Mouse (Mus musculus) ovary, postnatal 14 days (tissue): Measurements from ENCODE around the gene Adgrg7.
A peak's percentile ranks its signal among the peaks of the same experiment; 100 is the strongest.

Experiments used
- DNase-seq: peaks from one replicate; pipeline ENCODE4 v3.0.0; 2022; ENCODE audit warnings: low spot score

Gene Adgrg7

GRCm38 (mm10) chr16:56795481-56796139, at the start of gene Adgrg7:
Gene Adgrg7 (minus strand): TSS chr16:56795855.
- no peak for DNase-seq

GRCm38 (mm10) chr16:56842988-56843387, 47.3 kb upstream of the Adgrg7 start:
- DNase-seq, result no peak

GRCm38 (mm10) chr16:56833312-56833711, 37.7 kb upstream of the Adgrg7 start:
- DNase-seq, result no peak

- DNase-seq, result no peak
Observed at GRCm38 (mm10) chr16:56831986-56832385, 36.3 kb upstream of the Adgrg7 start.

- no peak for DNase-seq
Observed at GRCm38 (mm10) chr16:56801370-56802109, 5.9 kb upstream of the Adgrg7 start.

GRCm38 (mm10) chr16:56800946-56801345, 5.3 kb upstream of the Adgrg7 start:
- DNase-seq, result no peak

GRCm38 (mm10) chr16:56800469-56800868, 4.8 kb upstream of the Adgrg7 start:
- no peak for DNase-seq

GRCm38 (mm10) chr16:56799541-56800029, 3.9 kb upstream of the Adgrg7 start:
- DNase-seq, result no peak

- DNase-seq, result no peak
Observed at GRCm38 (mm10) chr16:56798873-56799272, 3.2 kb upstream of the Adgrg7 start.

GRCm38 (mm10) chr16:56794383-56795144, 1.1 kb downstream of the Adgrg7 start:
- DNase-seq, result no peak

GRCm38 (mm10) chr16:56793778-56794177, 1.9 kb downstream of the Adgrg7 start:
- DNase-seq, result no peak

- no peak for DNase-seq
Observed at GRCm38 (mm10) chr16:56785943-56786342, 9.7 kb downstream of the Adgrg7 start.

- peak; percentile 50 for DNase-seq
Observed at GRCm38 (mm10) chr16:56771163-56772105, 24.2 kb downstream of the Adgrg7 start.

- no peak for DNase-seq
Observed at GRCm38 (mm10) chr16:56729060-56729459, 66.6 kb downstream of the Adgrg7 start.

GRCm38 (mm10) chr16:56724927-56725326, 70.7 kb downstream of the Adgrg7 start:
- no peak for DNase-seq

- no peak for DNase-seq
Observed at GRCm38 (mm10) chr16:56722357-56722756, 73.3 kb downstream of the Adgrg7 start.

GRCm38 (mm10) chr16:56719031-56719430, 76.6 kb downstream of the Adgrg7 start:
- DNase-seq, result no peak

GRCm38 (mm10) chr16:56717224-56718200, 78.1 kb downstream of the Adgrg7 start, which contains the start of gene Tfg:
Gene Tfg (minus strand): TSS chr16:56717450.
- DNase-seq, result peak; percentile 98

GRCm38 (mm10) chr16:56716557-56717179, 79.0 kb downstream of the Adgrg7 start:
- DNase-seq, result no peak

GRCm38 (mm10) chr16:56715608-56716007, 80.0 kb downstream of the Adgrg7 start:
- DNase-seq, result no peak
